Mouse (Mus musculus): ENCODE results near the gene Ddost. TPM values are rescaled to one million over a fixed set of nuclear protein-coding genes. Genes with fewer than 3 reads are reported as not detected.
A peak's percentile ranks its signal among the peaks of the same experiment; 100 is the strongest.
"Not testable (repeated sequence)": the region's sequence is repeated elsewhere in the genome, so short reads cannot be mapped to it uniquely, and the experiment has no call there.

Ddost gene
- polyA plus RNA-seq, 1 experiment from 2014 or later = 349 TPM

DNA sequence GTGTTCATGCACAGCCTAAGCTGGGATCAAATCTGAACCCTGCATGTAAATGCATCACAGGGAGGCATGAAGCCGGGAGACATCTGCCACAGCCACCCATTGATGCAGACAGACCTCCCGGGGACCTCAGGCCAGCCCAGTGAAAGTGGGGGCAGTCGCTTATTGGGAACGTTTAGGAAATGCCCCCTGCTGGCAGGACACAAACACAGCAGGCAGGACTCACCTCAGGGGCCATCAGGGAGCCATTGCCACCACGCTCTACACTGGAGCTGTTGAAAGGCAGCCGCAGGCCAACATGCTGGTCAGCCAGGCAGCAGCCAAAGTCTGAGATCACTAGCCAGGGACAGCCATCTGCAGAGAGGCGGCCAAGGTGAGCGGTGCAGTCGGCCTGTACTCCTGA, 11.3 kb downstream of the Ddost start:
- no peak overlapping the region for H3K27ac ChIP-seq
- no peak overlapping the region for H3K4me3 ChIP-seq
- 66% methylated on average over 9 of the region's 9 CpGs for WGBS
- H3K27me3 ChIP-seq (ENCODE audit: insufficient read depth, poor library complexity, severe bottlenecking) = 0 out of 2 replicates have a peak, but pooled peaks cover 4% of the 10 kb centered on the region
- H3K36me3 ChIP-seq = peaks cover 66% of the 10 kb centered on the region
- peaks cover 4% of the 10 kb centered on the region for H3K4me1 ChIP-seq
- no peaks in the 10 kb centered on the region for H3K9me3 ChIP-seq
- no peak for DNase-seq (ENCODE audit: low spot score)

DNA sequence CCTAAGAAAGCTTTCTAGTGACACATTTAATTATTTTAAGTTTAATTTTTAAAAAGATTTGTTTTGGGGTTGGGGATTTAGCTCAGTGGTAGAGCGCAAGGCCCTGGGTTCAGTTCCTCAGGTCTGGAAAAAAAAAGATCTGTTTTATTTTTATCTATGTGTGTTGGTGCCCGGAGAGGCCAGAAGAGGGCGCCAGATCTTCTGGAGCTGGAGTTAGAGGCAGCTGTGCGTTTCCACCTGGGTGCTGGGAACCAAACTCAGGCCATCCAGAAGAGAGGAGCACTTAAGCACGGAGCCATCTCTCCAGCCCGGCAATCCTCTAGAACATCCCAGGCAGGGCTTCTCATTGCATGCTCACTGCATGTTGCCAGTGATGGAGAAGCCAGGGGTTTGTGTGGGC, 11.8 kb downstream of the Ddost start:
- WGBS = 80% methylated on average over 6 of the region's 6 CpGs
- Histone ChIP-seq H3K27ac (no peak overlapping the region), H3K36me3 (peaks cover 61% of the 10 kb centered on the region), H3K4me1 (peaks cover 6% of the 10 kb centered on the region), H3K9me3 (no peaks in the 10 kb centered on the region), H3K27me3 (ENCODE audit: insufficient read depth, poor library complexity, severe bottlenecking) (0 out of 2 replicates have a peak, but pooled peaks cover 4% of the 10 kb centered on the region), H3K4me3 (no peak overlapping the region)
- no peak for DNase-seq (ENCODE audit: low spot score)

DNA sequence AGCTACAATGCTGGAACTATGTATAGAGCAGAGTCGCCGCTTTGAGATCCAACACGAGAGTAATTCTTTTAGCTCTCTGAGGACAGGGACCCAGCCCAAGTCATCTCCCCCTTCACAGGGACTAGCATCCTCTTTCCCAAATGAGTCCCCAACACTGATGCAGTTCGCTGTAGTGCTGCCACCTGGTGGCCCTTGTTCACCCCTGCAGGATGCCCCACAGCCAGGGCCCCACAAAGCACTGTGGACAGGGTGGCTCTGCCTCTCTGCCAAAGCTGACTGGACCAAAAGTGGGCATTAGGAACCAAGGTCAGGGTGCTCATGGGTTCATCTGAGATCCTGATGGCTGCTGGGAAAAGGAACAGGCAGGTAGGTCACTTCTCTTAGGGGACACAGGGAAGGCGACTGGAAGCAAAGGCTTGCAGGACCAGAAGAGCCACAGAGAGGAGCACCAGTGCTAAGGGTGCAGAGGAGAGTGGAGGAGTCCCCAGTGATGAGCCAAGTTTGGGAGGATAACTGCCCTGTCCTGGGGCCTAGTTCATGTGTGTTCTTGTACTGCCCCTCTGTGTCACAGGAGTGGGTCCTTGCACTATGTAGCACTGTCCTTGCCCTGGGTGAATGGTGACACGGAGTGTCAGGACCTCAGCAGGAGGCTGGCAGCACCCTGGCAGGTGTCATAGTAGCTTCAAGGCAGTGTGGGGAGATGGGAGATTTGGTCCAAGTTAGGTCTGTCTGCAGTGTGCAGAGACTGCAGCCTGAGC, 14.2 kb downstream of the Ddost start:
- WGBS = 50% methylated on average over 6 of the region's 6 CpGs
- Histone ChIP-seq H3K4me1 (peaks cover 20% of the 10 kb centered on the region), H3K27me3 (ENCODE audit: insufficient read depth, poor library complexity, severe bottlenecking) (0 out of 2 replicates have a peak, but pooled peaks cover 4% of the 10 kb centered on the region), H3K36me3 (peaks cover 38% of the 10 kb centered on the region), H3K27ac (no peak overlapping the region), H3K9me3 (no peaks in the 10 kb centered on the region), H3K4me3 (no peak overlapping the region)
- DNase-seq (ENCODE audit: low spot score) = peak; percentile 77

DNA sequence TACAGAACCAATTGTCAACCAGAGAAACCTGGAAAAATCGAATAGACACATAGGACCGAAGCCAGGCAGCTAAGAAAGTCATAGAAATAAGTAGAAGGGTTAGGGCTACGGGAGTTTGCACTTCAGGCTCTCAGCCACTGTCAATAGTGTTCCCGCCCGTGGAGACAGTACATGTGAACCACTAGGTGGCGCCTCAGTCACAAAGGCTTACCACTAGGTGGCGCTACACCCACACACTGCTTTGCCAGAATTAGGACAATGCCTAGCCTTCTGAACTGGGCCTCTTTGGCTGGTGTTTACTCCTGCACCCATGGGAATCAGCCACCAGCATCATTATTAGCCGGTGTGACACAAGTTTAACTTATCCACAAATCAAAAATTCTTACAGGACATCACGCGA, 15.0 kb downstream of the Ddost start:
- Histone ChIP-seq H3K27ac (no peak overlapping the region), H3K4me1 (peaks cover 28% of the 10 kb centered on the region), H3K9me3 (no peaks in the 10 kb centered on the region), H3K27me3 (ENCODE audit: insufficient read depth, poor library complexity, severe bottlenecking) (0 out of 2 replicates have a peak, but pooled peaks cover 4% of the 10 kb centered on the region), H3K4me3 (no peak overlapping the region), H3K36me3 (peaks cover 30% of the 10 kb centered on the region)
- peak; percentile 90 for DNase-seq (ENCODE audit: low spot score)
- WGBS = 42% methylated on average over 10 of the region's 10 CpGs

DNA sequence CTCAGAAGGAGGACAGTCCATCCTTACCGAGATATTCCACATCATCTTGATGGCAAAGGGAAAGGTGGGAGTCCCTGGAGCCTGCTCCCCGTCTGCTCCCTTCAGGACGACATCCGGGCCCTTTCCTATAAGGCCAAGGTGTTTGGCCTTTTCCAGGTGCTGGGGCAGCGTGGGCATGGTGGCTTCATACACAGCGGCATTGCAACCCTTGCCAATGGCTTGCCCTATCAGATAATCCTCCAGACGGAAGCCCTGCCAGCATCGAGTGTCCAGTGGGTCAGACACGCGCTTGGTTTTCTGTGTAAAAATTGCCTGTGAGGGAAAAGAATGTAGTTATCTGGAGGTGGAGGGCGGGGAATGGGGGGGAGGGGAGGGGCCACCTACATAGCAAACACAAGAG, 16.2 kb downstream of the Ddost start:
- H3K27ac ChIP-seq = no peak overlapping the region
- H3K9me3 ChIP-seq = no peaks in the 10 kb centered on the region
- H3K4me3 ChIP-seq = no peak overlapping the region
- H3K36me3 ChIP-seq = peaks cover 18% of the 10 kb centered on the region
- peak; percentile 69 for DNase-seq (ENCODE audit: low spot score)
- 65% methylated on average over 11 of the region's 11 CpGs for WGBS
- peaks cover 35% of the 10 kb centered on the region for H3K4me1 ChIP-seq
- H3K27me3 ChIP-seq (ENCODE audit: insufficient read depth, poor library complexity, severe bottlenecking) = 0 out of 2 replicates have a peak, but pooled peaks cover 4% of the 10 kb centered on the region

DNA sequence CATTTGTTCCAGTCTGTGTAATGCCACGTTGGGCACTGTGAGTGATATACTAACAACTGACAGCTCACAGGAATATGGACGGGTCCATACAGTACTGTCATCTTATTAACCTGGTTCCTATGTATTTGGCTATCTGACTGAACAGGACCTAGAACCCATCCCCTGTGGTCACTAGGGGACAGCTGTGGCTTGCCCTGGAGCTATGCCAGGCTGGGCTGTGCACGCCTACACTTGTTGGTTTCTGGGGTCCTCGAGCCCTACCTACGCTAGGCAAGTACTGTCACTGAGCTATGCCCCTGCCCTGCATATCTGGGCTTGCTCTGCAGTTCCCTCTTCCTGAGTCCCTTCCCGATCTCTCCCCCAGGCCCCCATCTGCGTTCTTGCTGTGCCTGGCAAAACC, 17.0 kb downstream of the Ddost start:
- Histone ChIP-seq H3K27ac (0 out of 2 replicates have a peak overlapping the region, but pooled peaks have one; percentile 43), H3K4me1 (peaks cover 42% of the 10 kb centered on the region), H3K4me3 (no peak overlapping the region), H3K36me3 (peaks cover 14% of the 10 kb centered on the region), H3K9me3 (no peaks in the 10 kb centered on the region), H3K27me3 (ENCODE audit: insufficient read depth, poor library complexity, severe bottlenecking) (0 out of 2 replicates have a peak, but pooled peaks cover 4% of the 10 kb centered on the region)
- DNase-seq (ENCODE audit: low spot score) = no peak
- WGBS = 72% methylated on average over 7 of the region's 7 CpGs

DNA sequence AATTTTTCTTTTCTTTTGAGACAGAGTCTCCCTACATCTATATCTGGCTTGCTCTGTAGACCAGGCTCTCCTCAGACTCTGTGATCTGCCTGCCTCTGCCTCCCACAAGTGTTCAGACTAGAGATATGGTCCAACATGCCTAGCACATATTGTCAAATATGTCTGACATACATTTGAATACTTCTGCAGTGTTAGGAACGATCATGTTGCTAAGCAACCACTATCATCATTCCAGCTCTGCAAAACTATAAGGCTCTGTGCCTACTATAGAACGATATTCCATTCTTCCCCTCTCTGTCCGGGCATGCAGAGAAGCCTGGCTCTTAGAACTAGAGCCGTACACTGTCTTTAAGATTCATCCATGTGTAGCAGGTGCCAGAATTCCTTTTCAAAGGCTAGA, 18.2 kb downstream of the Ddost start:
- WGBS = 84% methylated on average over 4 of the region's 4 CpGs
- Histone ChIP-seq H3K4me1 (peaks cover 43% of the 10 kb centered on the region), H3K27me3 (ENCODE audit: insufficient read depth, poor library complexity, severe bottlenecking) (0 out of 2 replicates have a peak, but pooled peaks cover 2% of the 10 kb centered on the region), H3K27ac (peak overlapping the region; percentile 84; the same call in 1 of the 2 replicates), H3K36me3 (peaks cover 2% of the 10 kb centered on the region; the same call in 1 of the 2 replicates), H3K4me3 (no peak overlapping the region), H3K9me3 (no peaks in the 10 kb centered on the region)
- no peak for DNase-seq (ENCODE audit: low spot score)

DNA sequence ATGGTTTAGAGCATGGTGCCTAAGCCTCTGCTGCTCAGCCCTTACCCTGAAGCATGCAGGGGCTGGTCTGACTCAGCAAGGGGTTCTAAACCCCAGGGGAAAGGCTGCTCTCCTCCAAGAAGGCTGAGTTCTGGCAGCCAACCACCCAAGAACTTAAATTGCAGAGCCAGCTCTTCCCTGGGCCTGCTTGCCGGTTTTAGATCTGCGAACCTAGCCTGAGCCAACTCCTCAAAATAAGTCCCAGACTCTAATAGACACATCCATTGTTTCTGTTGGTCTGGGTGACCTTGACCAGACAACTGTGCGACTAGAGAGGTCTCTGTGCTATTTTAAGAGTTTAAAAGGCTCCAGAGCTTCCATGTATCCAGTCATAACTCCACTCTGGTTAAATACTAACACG, 19.2 kb downstream of the Ddost start:
- Histone ChIP-seq H3K4me1 (peaks cover 43% of the 10 kb centered on the region), H3K4me3 (no peak overlapping the region), H3K27me3 (ENCODE audit: insufficient read depth, poor library complexity, severe bottlenecking) (no peaks in the 10 kb centered on the region), H3K36me3 (no peaks in the 10 kb centered on the region), H3K27ac (peak overlapping the region; percentile 84), H3K9me3 (no peaks in the 10 kb centered on the region)
- WGBS = 37% methylated on average over 4 of the region's 4 CpGs
- no peak for DNase-seq (ENCODE audit: low spot score)

DNA sequence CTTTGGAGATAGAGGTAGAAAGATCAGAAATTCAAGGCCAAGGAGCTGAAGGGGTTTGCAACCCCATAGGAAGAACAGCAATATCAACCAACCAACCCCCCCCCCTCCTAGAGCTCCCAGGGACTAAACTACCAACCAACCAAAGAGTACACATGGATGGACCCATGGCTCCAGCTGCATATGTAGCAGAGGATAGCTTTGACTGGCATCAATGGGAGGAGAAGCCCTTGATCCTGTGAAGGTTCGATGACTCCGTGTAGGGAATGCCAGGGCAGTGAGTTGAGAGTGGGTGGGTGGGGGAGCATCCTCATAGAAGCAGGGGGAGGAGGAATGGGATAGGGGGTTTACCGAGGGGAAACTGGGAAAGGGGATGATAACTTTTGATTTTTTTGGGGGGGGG, 19.9 kb downstream of the Ddost start:
- Histone ChIP-seq H3K36me3 (no peaks in the 10 kb centered on the region), H3K4me3 (no peak overlapping the region), H3K4me1 (peaks cover 43% of the 10 kb centered on the region), H3K9me3 (no peaks in the 10 kb centered on the region), H3K27me3 (ENCODE audit: insufficient read depth, poor library complexity, severe bottlenecking) (no peaks in the 10 kb centered on the region), H3K27ac (peak overlapping the region; percentile 84)
- no peak for DNase-seq (ENCODE audit: low spot score)
- WGBS = 81% methylated on average over 3 of the region's 3 CpGs

DNA sequence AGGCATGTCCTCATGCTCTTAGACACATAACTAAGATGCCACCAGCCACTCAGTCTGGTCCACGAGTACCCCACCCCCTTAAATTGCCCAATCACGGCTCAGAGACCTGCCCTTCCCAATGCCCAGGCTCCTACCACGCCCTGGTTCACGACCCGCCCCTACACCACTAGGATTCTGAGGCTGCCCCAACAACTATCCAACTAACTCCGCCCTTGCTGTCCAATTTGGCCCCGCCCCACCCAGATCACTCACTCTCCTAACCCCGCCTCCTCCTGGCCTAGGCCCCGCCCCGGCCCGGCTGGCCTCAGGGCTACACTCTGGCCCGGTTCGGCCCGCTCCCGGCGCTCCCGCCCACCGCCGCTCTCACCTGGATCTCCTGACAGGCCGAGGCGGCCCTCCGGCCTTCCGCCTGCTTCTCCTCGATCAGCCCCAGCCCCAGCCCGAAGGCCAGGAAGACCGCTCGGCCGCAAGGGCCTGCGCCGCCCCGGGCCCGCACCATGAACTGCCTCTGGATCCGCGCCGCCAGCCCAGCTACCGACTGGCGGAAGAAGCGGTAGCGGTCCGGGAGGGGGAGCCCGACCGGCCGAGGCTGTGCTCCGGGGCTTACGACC, 21.0 kb downstream of the Ddost start:
- Histone ChIP-seq H3K36me3 (no peaks in the 10 kb centered on the region), H3K4me3 (peak overlapping the region; percentile 99), H3K27me3 (ENCODE audit: insufficient read depth, poor library complexity, severe bottlenecking) (peaks cover 2% of the 10 kb centered on the region), H3K4me1 (peaks cover 42% of the 10 kb centered on the region), H3K9me3 (no peaks in the 10 kb centered on the region), H3K27ac (peak overlapping the region; percentile 97)
- peak; percentile 97 for DNase-seq (ENCODE audit: low spot score)
- WGBS = under 1% methylated on average over 45 of the region's 45 CpGs

DNA sequence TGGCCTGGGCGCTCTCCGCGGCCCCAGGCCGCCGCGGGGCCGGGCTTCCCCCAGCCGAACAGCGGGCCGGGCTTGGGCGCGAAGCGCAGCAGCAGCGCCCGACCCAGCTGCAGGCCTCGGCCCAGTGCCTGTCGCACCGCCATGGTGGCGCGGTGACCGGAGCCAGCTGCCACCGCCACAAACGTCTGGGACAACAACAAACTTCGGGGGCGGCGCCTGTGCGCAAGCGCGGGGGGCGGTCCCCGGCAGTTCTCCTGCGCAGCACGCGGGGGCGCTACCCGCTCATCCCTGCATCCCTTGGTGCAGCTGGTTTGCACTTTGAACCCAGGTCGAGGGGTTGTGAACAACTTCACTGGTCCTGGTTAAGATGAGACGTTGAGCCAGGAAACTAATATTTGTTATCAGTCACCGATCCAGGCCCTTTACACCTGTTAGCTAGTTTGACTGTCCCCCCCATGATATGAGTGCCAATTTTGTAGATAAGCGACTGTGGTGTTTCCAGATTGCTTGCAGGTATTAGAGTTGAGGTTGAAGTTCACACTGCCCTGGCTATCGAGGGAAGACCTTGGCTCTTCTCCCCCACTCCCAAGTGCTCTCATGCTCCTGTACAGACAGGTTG, 21.7 kb downstream of the Ddost start, which contains the start of gene Pink1:
TSS of gene Pink1 (minus strand) at position 231 of the 619 bp plus-strand sequence.
- no peaks in the 10 kb centered on the region for H3K9me3 ChIP-seq
- no peaks in the 10 kb centered on the region for H3K36me3 ChIP-seq
- DNase-seq (ENCODE audit: low spot score) = peak; percentile 94
- peak within 1 kb of the TSS; percentile 97 for H3K27ac ChIP-seq
- WGBS = 4% methylated on average over 41 of the region's 41 CpGs
- peaks cover 8% of the 10 kb centered on the region for H3K27me3 ChIP-seq (ENCODE audit: insufficient read depth, poor library complexity, severe bottlenecking)
- H3K4me3 ChIP-seq = peak within 1 kb of the TSS; percentile 99
- peaks cover 37% of the 10 kb centered on the region for H3K4me1 ChIP-seq

DNA sequence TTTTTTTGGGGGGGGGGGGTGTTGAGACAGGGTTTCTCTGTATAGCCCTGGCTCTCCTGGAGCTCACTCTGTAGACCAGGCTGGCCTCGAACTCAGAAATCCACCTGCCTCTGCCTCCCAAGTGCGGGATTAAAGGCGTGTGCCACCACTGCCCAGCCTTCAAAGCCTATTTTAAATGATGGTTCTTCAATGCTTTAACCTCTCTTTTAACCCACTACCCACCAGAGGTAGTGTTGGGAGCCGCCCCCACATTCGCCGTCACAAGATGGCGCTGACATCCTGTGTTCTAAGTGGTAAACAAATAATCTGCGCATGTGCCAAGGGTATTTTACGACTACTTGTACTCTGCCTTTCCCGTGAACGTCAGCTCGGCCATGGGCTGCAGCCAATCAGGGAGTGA, 22.6 kb downstream of the Ddost start:
- peaks cover 18% of the 10 kb centered on the region for H3K27me3 ChIP-seq (ENCODE audit: insufficient read depth, poor library complexity, severe bottlenecking)
- H3K9me3 ChIP-seq; H3K4me3 ChIP-seq; H3K27ac ChIP-seq; H3K36me3 ChIP-seq; DNase-seq (ENCODE audit: low spot score): not testable (repeated sequence)
- 73% methylated on average over 9 of the region's 12 CpGs for WGBS
- H3K4me1 ChIP-seq = peaks cover 33% of the 10 kb centered on the region
